Mouse (Mus musculus): ENCODE results near the gene Mrps18c. TPM values are rescaled to one million over a fixed set of nuclear protein-coding genes. Genes with fewer than 3 reads are reported as not detected.

The Mrps18c gene
- polyA plus RNA-seq (2021; fragmentation: Nextera tagmentation): 162 and 173 TPM in 2 replicates
- long read RNA-seq, experiment 1, transcript Mrps18c-201 (6 exons, 638 nt): major isoform, 16 of 20 reads
- long read RNA-seq, experiment 1, partial matches to known transcripts: 1 of 20 reads
- long read RNA-seq, experiment 1, other reads (novel, unspliced or antisense): 1 of 20 reads
- long read RNA-seq, experiment 2, transcript Mrps18c-201 (6 exons, 638 nt): major isoform, 94 of 108 reads
- long read RNA-seq, experiment 2, transcript Mrps18c-206 (5 exons, 457 nt): minor isoform, 7 of 108 reads
- long read RNA-seq, experiment 2, partial matches to known transcripts: 2 of 108 reads
- long read RNA-seq, experiment 2, other reads (novel, unspliced or antisense): 5 of 108 reads

DNA sequence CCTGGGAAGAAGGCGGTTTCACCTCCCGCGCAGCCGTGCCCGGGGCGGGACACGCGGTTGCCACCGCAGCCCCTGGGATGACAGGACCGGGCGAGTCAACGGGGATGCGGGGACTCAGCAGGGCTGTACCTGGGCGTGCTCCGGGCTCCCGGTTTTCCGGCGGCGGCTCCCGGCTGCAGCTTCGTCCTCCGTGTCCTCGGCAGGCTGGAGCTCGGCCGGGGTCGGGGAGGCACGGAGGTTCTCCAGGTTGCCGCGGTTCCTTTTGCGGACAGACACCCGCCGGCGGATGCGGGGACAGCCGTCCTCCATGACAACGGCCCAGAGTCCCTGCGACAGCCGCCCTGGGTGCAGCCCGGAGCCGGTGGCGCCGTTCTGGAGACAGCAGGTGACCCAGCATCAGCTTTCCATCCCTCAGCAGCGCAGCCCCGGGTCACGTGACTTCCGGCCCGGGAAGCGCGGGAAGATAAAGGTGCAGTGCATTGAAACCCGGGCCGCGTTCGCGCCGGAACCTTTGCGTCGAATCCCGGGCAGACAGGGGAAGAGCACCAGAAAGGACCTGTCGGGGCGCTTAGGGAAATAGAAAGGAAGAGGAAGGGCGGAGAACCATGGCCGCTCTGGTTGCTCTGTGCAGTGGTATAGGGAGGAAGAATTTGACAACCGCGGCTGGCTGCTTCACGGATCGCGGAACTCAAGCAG, at the start of gene Mrps18c, which contains the start of gene Helq:
Gene Mrps18c, plus strand, starts transcription at position 463 of the 696 bp plus-strand sequence.
Gene Helq, minus strand, starts transcription at position 434 of the 696 bp plus-strand sequence.

DNA sequence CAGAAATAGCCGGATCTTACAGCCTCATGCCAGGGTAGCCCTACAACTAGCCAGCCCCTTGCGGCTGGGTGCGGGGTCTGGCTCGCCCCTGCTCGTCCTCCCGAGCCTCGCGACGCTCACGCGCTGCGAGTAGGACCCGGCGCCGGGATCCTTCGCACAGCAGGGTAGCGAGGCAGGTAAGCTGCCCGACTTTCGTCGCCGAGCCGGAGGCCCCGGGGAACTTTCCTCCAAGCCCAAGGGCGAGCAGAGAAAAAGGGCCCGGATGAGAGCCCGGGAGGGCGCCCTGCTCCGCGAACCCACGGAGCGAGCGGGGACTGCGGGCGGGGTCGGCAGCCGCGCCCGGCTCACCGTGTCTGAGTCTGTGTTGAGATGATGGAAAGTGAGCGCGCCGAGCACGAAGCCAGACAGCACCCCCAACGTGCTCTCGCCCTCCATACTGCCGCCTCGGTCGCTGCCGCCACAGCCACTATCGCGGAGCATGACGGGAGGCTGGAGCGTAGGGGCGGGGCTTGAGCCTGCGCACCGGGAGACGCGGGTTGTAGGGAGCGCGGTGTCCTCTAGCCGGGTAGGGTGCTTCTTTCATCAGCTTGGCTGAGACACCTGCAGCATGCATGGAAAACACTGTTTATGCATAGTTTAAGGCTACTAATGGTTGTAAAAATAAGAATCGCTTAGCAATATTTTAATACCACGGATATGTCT, 22.2 kb downstream of the Mrps18c start, which contains the start of gene Abraxas1:
Gene Abraxas1, minus strand, starts transcription at position 483 of the 702 bp plus-strand sequence.

DNA sequence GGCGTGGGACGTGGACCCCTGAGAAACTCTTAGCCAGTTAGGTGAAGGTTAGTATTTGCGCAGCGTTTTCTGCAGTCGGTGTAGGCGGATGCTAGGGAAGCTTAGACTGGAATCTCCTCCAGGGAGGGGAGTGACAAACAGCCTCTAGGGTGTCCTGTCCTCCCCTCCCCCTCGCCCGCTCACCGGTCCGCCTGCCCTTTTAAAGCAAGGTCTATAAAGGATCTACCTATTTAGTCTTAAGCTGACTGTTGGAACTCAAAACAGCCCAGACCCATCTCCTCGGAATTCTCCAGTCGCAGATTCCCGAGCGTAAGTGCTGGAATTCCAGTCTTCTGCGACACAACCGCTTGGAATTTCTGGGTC, 47.0 kb downstream of the Mrps18c start, which contains the start of gene Gpat3:
Gene Gpat3, plus strand, starts transcription at position 229 of the 363 bp plus-strand sequence.

Other genes with a start within 250 kb of the Mrps18c start
- gene Plac8, start 226.4 kb upstream of the Mrps18c start, polyA plus RNA-seq (2021; fragmentation: Nextera tagmentation): 0.16 TPM in 1 of 2 replicates, not detected in the other
- gene Coq2, start 123.5 kb upstream of the Mrps18c start, polyA plus RNA-seq (2021; fragmentation: Nextera tagmentation): 25.0 and 156 TPM in 2 replicates
- 0.59 and 0.69 TPM in 2 replicates for gene Hpse, start 78.9 kb upstream of the Mrps18c start, polyA plus RNA-seq (2021; fragmentation: Nextera tagmentation)
- 3.1 and 4.1 TPM in 2 replicates for gene Helq, start within 50 bp of the Mrps18c start, polyA plus RNA-seq (2021; fragmentation: Nextera tagmentation)
- gene Abraxas1, start 22.3 kb downstream of the Mrps18c start, polyA plus RNA-seq (2021; fragmentation: Nextera tagmentation): 4.4 and 5.2 TPM in 2 replicates
- gene Gpat3, start 47.1 kb downstream of the Mrps18c start, polyA plus RNA-seq (2021; fragmentation: Nextera tagmentation): 3.1 and 4.4 TPM in 2 replicates

All from left cerebral cortex, adult 6 months (tissue).